Mouse (Mus musculus) MEL (cell line): ENCODE results near the gene Cdkl3. TPM values are rescaled to one million over a fixed set of nuclear protein-coding genes. Genes with fewer than 3 reads are reported as not detected.
"Not testable (repeated sequence)": the region's sequence is repeated elsewhere in the genome, so short reads cannot be mapped to it uniquely, and the experiment has no call there.

Source experiments
- DNase-seq: peaks from one replicate; pipeline ENCODE4 v3.0.0; 2011; ENCODE audit warnings: low read depth, low spot score
- H3K27ac ChIP-seq: 2 replicates; pipeline ENCODE4 v1.5.1; 2012; ENCODE audit warnings: low read depth, mild to moderate bottlenecking, control low read depth, low read length, moderate library complexity; ENCODE audit not compliant: control insufficient read depth
- H3K27me3 ChIP-seq, 2 experiments: fragments of 150-350 bp in 1 of 2; sonication (generic) in 1 of 2; 2 replicates each; pipeline ENCODE4 v1.6.1; 2012; ENCODE audit warnings: low read length in 2 of 2, mild to moderate bottlenecking in 2 of 2, improper control_type of control experiment in 1 of 2, moderate library complexity in 1 of 2; ENCODE audit not compliant: insufficient read depth in 2 of 2, control insufficient read depth in 1 of 2
- H3K36me3 ChIP-seq, 2 experiments: 2 replicates each; pipeline ENCODE4 v1.6.1; 2012 to 2014; ENCODE audit warnings: low read length in 2 of 2, improper control_type of control experiment in 1 of 2, inconsistent platforms in 1 of 2, mild to moderate bottlenecking in 1 of 2; ENCODE audit not compliant: insufficient read depth in 2 of 2, control insufficient read depth in 1 of 2
- H3K4me1 ChIP-seq, 2 experiments: fragments of 150-350 bp in 1 of 2; sonication (generic) in 1 of 2; 2 replicates each; pipeline ENCODE4 v1.6.1; 2012; ENCODE audit warnings: low read length in 2 of 2, improper control_type of control experiment in 1 of 2, mild to moderate bottlenecking in 1 of 2; ENCODE audit not compliant: insufficient read depth in 2 of 2, control insufficient read depth in 1 of 2
- H3K4me3 ChIP-seq, 2 experiments: fragments of 150-350 bp in 1 of 2; sonication (generic) in 1 of 2; 2 replicates each; pipeline ENCODE4 v1.5.1; 2012; ENCODE audit warnings: low read depth in 2 of 2, low read length in 2 of 2, mild to moderate bottlenecking in 2 of 2, moderate library complexity in 2 of 2, control low read depth in 1 of 2, improper control_type of control experiment in 1 of 2; ENCODE audit not compliant: control insufficient read depth in 1 of 2, insufficient read depth in 1 of 2
- H3K79me2 ChIP-seq: 2 replicates; pipeline ENCODE4 v1.6.1; 2012; ENCODE audit warnings: mild to moderate bottlenecking, low read length, moderate library complexity; ENCODE audit not compliant: control insufficient read depth, poor library complexity, insufficient read depth
- H3K9ac ChIP-seq: 2 replicates; pipeline ENCODE4 v1.6.1; 2012; ENCODE audit warnings: low read depth, mild to moderate bottlenecking, control low read depth, low read length, moderate library complexity; ENCODE audit not compliant: control insufficient read depth, poor library complexity, severe bottlenecking
- H3K9me3 ChIP-seq: fragments of 150-350 bp; sonication (generic); replicated peaks from 2 replicates; pipeline ENCODE4 v1.6.1; 2012; ENCODE audit warnings: mild to moderate bottlenecking, low read length, improper control_type of control experiment, moderate library complexity; ENCODE audit not compliant: insufficient read depth
- CHD1 ChIP-seq: IDR thresholded peaks from 2 replicates; pipeline ENCODE4 v1.6.1; 2012; ENCODE audit warnings: low read depth, mild to moderate bottlenecking, inconsistent platforms, low read length, improper control_type of control experiment
- CHD2 ChIP-seq: IDR thresholded peaks from 2 replicates; pipeline ENCODE4 v1.6.1; 2011; ENCODE audit warnings: low read length, improper control_type of control experiment
- CTCF ChIP-seq, 3 experiments: IDR thresholded peaks in 2 of 3; conservative IDR thresholded peaks in 1 of 3; 2 replicates each; pipeline ENCODE4 v1.5.1; 2011 to 2012; ENCODE audit warnings: low read length in 3 of 3, low read depth in 2 of 3, mild to moderate bottlenecking in 2 of 3, improper control_type of control experiment in 1 of 3, inconsistent platforms in 1 of 3, mixed read lengths in 1 of 3, moderate library complexity in 1 of 3; ENCODE audit not compliant: control insufficient read depth in 1 of 3, insufficient read depth in 1 of 3, poor library complexity in 1 of 3, severe bottlenecking in 1 of 3
- ELF1 ChIP-seq: IDR thresholded peaks from 2 replicates; pipeline ENCODE4 v1.6.1; 2014; ENCODE audit warnings: low read depth, mild to moderate bottlenecking, inconsistent platforms, low read length, improper control_type of control experiment, moderate library complexity
- EP300 ChIP-seq, 2 experiments: IDR thresholded peaks; 2 replicates each; pipeline ENCODE4 v1.6.1; 2011; ENCODE audit warnings: improper control_type of control experiment in 2 of 2, low read length in 2 of 2, low read depth in 1 of 2, mild to moderate bottlenecking in 1 of 2
- ETS1 ChIP-seq: IDR thresholded peaks from 2 replicates; pipeline ENCODE4 v1.6.1; 2012; ENCODE audit warnings: low read depth, mild to moderate bottlenecking, inconsistent platforms, low read length, improper control_type of control experiment, moderate library complexity
- GATA1 ChIP-seq: IDR thresholded peaks from 2 replicates; pipeline ENCODE4 v1.6.1; 2011; ENCODE audit warnings: low read depth, low read length, improper control_type of control experiment
- MAFK ChIP-seq: IDR thresholded peaks from 2 replicates; pipeline ENCODE4 v1.6.1; 2011; ENCODE audit warnings: low read depth, mild to moderate bottlenecking, low read length, improper control_type of control experiment, borderline replicate concordance
- MEF2A ChIP-seq: IDR thresholded peaks from 2 replicates; pipeline ENCODE4 v1.6.1; 2014; ENCODE audit warnings: low read depth, mild to moderate bottlenecking, inconsistent platforms, low read length, improper control_type of control experiment; ENCODE audit not compliant: poor library complexity, insufficient replicate concordance, severe bottlenecking; ENCODE audit errors: extremely low read depth
- MXI1 ChIP-seq: IDR thresholded peaks from 2 replicates; pipeline ENCODE4 v1.6.1; 2011; ENCODE audit warnings: mild to moderate bottlenecking, low read depth, low read length, improper control_type of control experiment
- MYC ChIP-seq: IDR thresholded peaks from 2 replicates; pipeline ENCODE4 v1.6.1; 2011; ENCODE audit warnings: low read depth, mild to moderate bottlenecking, low read length, improper control_type of control experiment, moderate library complexity
- POLR2A ChIP-seq, 2 experiments: IDR thresholded peaks; 2 replicates each; pipeline ENCODE4 v1.6.1; 2011 to 2012; ENCODE audit warnings: low read length in 2 of 2, mild to moderate bottlenecking in 2 of 2, control low read depth in 1 of 2, improper control_type of control experiment in 1 of 2, low read depth in 1 of 2, moderate library complexity in 1 of 2; ENCODE audit not compliant: control insufficient read depth in 1 of 2, insufficient read depth in 1 of 2, poor library complexity in 1 of 2
- POLR2AphosphoS2 ChIP-seq: IDR thresholded peaks from 2 replicates; pipeline ENCODE4 v1.6.1; 2011; ENCODE audit warnings: low read length, improper control_type of control experiment
- SIN3A ChIP-seq: IDR thresholded peaks from 2 replicates; pipeline ENCODE4 v1.6.1; 2012; ENCODE audit warnings: low read length, improper control_type of control experiment, inconsistent platforms
- SMC3 ChIP-seq: IDR thresholded peaks from 2 replicates; pipeline ENCODE4 v1.6.1; 2011; ENCODE audit warnings: low read depth, low read length, improper control_type of control experiment
- TAL1 ChIP-seq: IDR thresholded peaks from 2 replicates; pipeline ENCODE4 v1.6.1; 2012; ENCODE audit warnings: mild to moderate bottlenecking, inconsistent platforms, low read length, moderate library complexity, mixed read lengths
- TBP ChIP-seq: IDR thresholded peaks from 2 replicates; pipeline ENCODE4 v1.8.0; 2011; ENCODE audit warnings: low read depth, low read length, improper control_type of control experiment
- TCF12 ChIP-seq: IDR thresholded peaks from 2 replicates; pipeline ENCODE4 v1.6.1; 2014; ENCODE audit warnings: low read depth, mild to moderate bottlenecking, inconsistent platforms, low read length, improper control_type of control experiment, moderate library complexity
- USF1 ChIP-seq: IDR thresholded peaks from 2 replicates; pipeline ENCODE4 v1.6.1; 2014; ENCODE audit warnings: low read depth, mild to moderate bottlenecking, inconsistent platforms, low read length, improper control_type of control experiment, moderate library complexity
- ZNF384 ChIP-seq: IDR thresholded peaks from 2 replicates; pipeline ENCODE4 v1.6.1; 2012; ENCODE audit warnings: low read depth, mild to moderate bottlenecking, inconsistent platforms, low read length, improper control_type of control experiment
- polyA plus RNA-seq, 2 experiments: library from polyadenylated mRNA; stranded (reverse) in 1 of 2; unstranded in 1 of 2; fragments of >175 nt in 1 of 2; fragments of >200 nt in 1 of 2; gene quantifications; 2 replicates each; pipeline versions ENCODE4 v1.2.1 to v1.2.4; 2012; ENCODE audit warnings: low replicate concordance in 2 of 2, low read depth in 1 of 2; ENCODE audit not compliant: insufficient read length in 2 of 2, insufficient read depth in 1 of 2, missing spikeins in 1 of 2
- total RNA-seq: library from RNA; depleted of rRNA; stranded (reverse); fragments of 300-350 nt; gene quantifications from 2 replicates; pipeline ENCODE4 v1.2.3, GENCODE M21; 2012

Gene Cdkl3
- total and polyA plus RNA-seq, 3 experiments = 3.7 to 4.9 TPM; not detected in 1

- not testable (repeated sequence) for H3K9me3 ChIP-seq, H3K9ac ChIP-seq, H3K27me3 ChIP-seq, DNase-seq, H3K27ac ChIP-seq, H3K4me1 ChIP-seq, H3K4me3 ChIP-seq, H3K79me2 ChIP-seq
- TF ChIP-seq MYC = 0 out of 2 replicates have a peak, but pooled peaks have one; percentile 28
- peak; percentile 30; the same call in 1 of the 2 replicates for TF ChIP-seq SMC3
- peak in 2 of 3 experiments; percentile 48 to 50; a peak in 4 of 6 replicates for TF ChIP-seq CTCF (IDR thresholded peaks at IDR 0.05 in 2 of 3, conservative IDR thresholded peaks at IDR 0.05 in 1 of 3; ENCODE audit: control insufficient read depth in 1 of 3, insufficient read depth in 1 of 3, low read depth in 2 of 3, low read length in 3 of 3, poor library complexity in 1 of 3, severe bottlenecking in 1 of 3)
- peaks cover 6 to 70% of the 10 kb centered on the region in 2 experiments for H3K36me3 ChIP-seq
Observed at GRCm38 (mm10) chr11:52120415-52120814, 116.4 kb downstream of the Cdkl3 start.

DNA sequence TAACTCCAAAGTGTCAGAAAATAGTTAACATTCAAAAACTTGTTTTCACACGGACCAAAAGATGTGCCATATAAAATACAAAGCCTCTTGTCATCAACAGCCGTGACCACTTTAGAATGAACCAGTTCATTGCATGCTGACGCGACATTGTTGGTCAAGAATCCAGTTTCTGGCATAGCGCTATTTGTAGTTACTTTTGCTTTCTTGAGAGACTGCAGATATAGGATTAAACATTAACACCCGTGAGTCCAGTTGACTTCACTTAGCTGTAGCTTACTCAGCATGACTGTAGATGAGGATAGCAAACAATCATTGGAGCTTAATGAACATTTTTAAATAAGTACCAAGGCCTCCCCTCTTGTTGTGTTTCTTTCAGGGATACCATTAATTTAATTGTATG is 118.0 kb downstream of the Cdkl3 start:
- Histone ChIP-seq H3K27me3 (no peaks in the 10 kb centered on the region), H3K27ac (no peak overlapping the region), H3K4me1 (0 out of 4 replicates have a peak, but pooled peaks cover 0 to 3% of the 10 kb centered on the region in 2 experiments), H3K9me3 (no peaks in the 10 kb centered on the region), H3K36me3 (peaks cover 0 to 64% of the 10 kb centered on the region in 2 experiments; a peak in 2 of 4 replicates), H3K9ac (no peak overlapping the region), H3K4me3 (no peak overlapping the region), H3K79me2 (no peaks in the 10 kb centered on the region)
- TF ChIP-seq MXI1 = no peak
- TF ChIP-seq CHD1 = no peak
- no peak for TF ChIP-seq SMC3
- TF ChIP-seq GATA1 = no peak
- no peak for TF ChIP-seq SIN3A
- DNase-seq = no peak

DNA sequence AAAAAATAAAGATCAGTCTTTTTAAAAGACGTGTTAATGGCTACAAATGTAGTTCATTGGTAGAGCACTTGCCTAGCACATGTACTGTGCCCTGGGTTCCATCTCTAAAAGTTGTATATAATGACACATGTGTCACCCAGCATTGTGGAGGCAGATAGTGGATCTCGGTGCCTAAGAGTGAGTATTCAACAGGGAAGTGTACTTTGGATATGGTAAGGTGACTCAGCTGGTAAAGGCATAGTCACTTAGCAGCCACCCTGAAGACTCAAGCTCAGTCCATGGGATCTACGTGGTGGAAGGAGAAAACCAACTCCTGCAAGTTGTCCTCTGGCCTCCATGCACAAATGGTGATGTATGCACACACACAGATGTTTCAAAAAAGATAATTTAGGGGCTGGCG is 120.4 kb downstream of the Cdkl3 start:
- Histone ChIP-seq H3K36me3 (peaks cover 0 to 45% of the 10 kb centered on the region in 2 experiments; a peak in 2 of 4 replicates), H3K27me3 (no peaks in the 10 kb centered on the region), H3K4me1 (0 out of 4 replicates have a peak, but pooled peaks cover 0 to 3% of the 10 kb centered on the region in 2 experiments), H3K79me2 (no peaks in the 10 kb centered on the region), H3K9ac (no peak overlapping the region), H3K4me3 (no peak overlapping the region), H3K9me3 (no peaks in the 10 kb centered on the region), H3K27ac (no peak overlapping the region)
- peak; percentile 34 for DNase-seq
- TF ChIP-seq TAL1 (0 out of 2 replicates have a peak, but pooled peaks have one; percentile 8), CTCF (IDR thresholded peaks at IDR 0.05 in 2 of 3, conservative IDR thresholded peaks at IDR 0.05 in 1 of 3; ENCODE audit: control insufficient read depth in 1 of 3, insufficient read depth in 1 of 3, low read depth in 2 of 3, low read length in 3 of 3, poor library complexity in 1 of 3, severe bottlenecking in 1 of 3) (no peak)

DNA sequence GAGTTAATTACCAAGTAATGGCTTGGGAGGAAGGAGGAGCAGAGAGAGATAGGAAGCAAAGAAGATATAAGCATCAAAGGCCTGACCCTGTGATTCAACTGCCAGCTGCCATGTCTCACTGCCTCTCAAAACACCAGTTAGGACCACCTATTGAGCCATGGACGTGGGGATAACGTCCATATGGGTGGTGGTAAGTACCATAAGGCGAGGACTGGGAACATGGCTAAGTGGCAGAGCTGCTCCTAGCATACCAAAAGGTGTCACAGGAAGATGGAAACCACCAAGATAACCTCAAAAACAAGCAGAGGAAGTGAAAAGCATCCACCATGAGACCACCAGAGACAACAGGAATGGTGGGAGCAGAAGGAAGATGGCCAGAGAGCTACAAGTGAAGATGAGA is 123.1 kb downstream of the Cdkl3 start:
- Histone ChIP-seq H3K27me3 (no peaks in the 10 kb centered on the region), H3K36me3 (peaks cover 0 to 19% of the 10 kb centered on the region in 2 experiments; a peak in 2 of 4 replicates), H3K27ac (no peak overlapping the region), H3K79me2 (no peaks in the 10 kb centered on the region), H3K4me1 (0 out of 4 replicates have a peak, but pooled peaks cover 0 to 3% of the 10 kb centered on the region in 2 experiments), H3K9me3 (no peaks in the 10 kb centered on the region), H3K9ac (no peak overlapping the region), H3K4me3 (no peak overlapping the region)
- DNase-seq = peak; percentile 17
- TF ChIP-seq CHD2 = no peak
- no peak for TF ChIP-seq ELF1
- no peak for TF ChIP-seq TBP
- no peak for TF ChIP-seq POLR2A (IDR thresholded peaks at IDR 0.05; ENCODE audit: control insufficient read depth in 1 of 2, insufficient read depth in 1 of 2, low read depth in 1 of 2, low read length in 2 of 2, poor library complexity in 1 of 2)
- TF ChIP-seq ETS1 = no peak
- no peak for TF ChIP-seq ZNF384
- no peak for TF ChIP-seq MAFK
- TF ChIP-seq CHD1 = no peak
- TF ChIP-seq EP300 (IDR thresholded peaks at IDR 0.05; ENCODE audit: low read depth in 1 of 2, low read length in 2 of 2) = no peak
- no peak for TF ChIP-seq MEF2A
- no peak for TF ChIP-seq USF1
- no peak for TF ChIP-seq TCF12
- no peak for TF ChIP-seq MXI1
- TF ChIP-seq POLR2AphosphoS2 = no peak
